Mouse (Mus musculus) bone marrow macrophage, adult 2 months (primary cell): Measurements from ENCODE around the gene Mob3a. TPM values are rescaled to one million over a fixed set of nuclear protein-coding genes. Genes with fewer than 3 reads are reported as not detected.

Experiments used
- H3K27ac ChIP-seq: 2 replicates; pipeline ENCODE4 v1.5.1; 2012; ENCODE audit warnings: low read depth, low read length; ENCODE audit not compliant: insufficient read depth
- H3K4me1 ChIP-seq: 2 replicates; pipeline ENCODE4 v1.6.1; 2012; ENCODE audit warnings: low read length; ENCODE audit not compliant: control insufficient read depth, insufficient read depth
- H3K4me3 ChIP-seq: 2 replicates; pipeline ENCODE4 v1.5.1; 2012; ENCODE audit warnings: mild to moderate bottlenecking, low read length, moderate library complexity; ENCODE audit not compliant: insufficient read depth
- CTCF ChIP-seq: IDR thresholded peaks from 2 replicates; pipeline ENCODE4 v1.5.1; 2012; ENCODE audit warnings: low read depth, mild to moderate bottlenecking, low read length, moderate library complexity
- POLR2A ChIP-seq: IDR thresholded peaks from 2 replicates; pipeline ENCODE4 v1.6.1; 2012; ENCODE audit warnings: mild to moderate bottlenecking, low read depth, low read length, borderline replicate concordance
- polyA plus RNA-seq: library from polyadenylated mRNA; stranded (reverse); fragments of >200 nt; gene quantifications from 2 replicates; pipeline ENCODE4 v1.2.4, GENCODE M21; 2012; ENCODE audit not compliant: missing spikeins, insufficient read depth, insufficient read length

Gene Mob3a
- polyA plus RNA-seq, 1 experiment: 53.3 TPM

DNA sequence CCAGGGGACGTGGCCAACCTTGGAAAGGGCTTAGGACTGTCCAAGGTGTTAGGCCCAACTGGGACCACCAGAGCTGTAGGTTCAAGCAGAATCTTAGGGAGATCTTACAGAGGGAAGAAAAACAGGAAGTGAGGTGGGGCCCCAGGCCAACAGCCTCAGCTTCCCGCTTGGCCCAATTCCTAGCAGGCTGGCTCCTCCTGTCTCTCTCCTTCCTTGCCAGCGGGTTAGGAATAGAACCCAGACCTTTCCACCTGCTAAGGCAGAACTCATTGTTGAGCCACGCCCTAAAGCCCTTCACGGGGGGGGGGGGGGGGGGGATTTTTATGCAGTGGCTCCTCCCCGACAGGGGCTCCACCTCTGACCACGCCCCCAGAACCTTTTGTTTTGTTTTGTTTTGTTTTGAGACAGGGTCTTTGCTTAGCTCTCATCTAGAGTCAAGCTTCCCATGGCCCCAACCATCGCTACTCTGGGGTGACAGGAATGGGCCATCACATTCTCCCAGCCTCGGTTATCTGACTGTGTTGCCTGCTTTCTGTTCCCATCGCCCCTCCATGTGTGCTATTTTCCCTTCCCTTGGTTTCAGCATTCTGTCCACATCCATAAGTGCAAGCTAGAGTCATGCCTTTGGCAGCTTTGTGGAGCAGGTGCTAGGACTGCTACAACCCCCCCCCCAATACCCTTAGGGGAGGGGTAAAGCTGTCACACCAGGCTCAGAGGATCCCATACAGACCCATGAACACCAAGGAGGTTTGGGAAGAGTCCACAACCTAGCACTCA lies 23.0 kb downstream of the Mob3a start:
- H3K4me1 ChIP-seq: peaks cover 33% of the 10 kb centered on the region
- H3K27ac ChIP-seq: peak overlapping the region; percentile 99
- H3K4me3 ChIP-seq: peak overlapping the region; percentile 32
- TF ChIP-seq CTCF (no peak), POLR2A (no peak)

DNA sequence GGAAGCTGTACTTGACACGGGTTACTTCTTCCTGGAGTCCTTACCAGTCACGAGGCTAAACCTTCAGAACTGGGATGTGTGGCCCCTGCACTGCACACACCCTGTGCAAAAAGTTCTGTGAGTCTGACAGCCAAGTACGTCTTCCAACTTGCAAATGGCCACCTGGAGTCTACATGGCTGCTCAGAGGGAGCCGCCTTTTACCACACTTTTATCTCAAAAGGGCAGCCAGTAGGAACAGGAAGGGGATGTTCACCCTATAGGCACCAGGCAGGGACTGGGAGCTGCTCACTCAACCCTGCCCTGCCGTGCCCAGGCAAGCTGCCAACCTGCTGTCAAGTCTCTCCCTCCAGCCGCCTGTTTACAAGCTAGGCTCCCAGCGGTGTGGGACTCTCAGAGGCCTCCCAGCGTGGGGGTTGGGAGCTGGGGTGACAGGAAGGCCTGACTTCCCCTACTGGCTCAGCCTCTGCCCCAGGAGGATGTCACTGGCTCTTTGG lies 23.8 kb downstream of the Mob3a start, which contains the start of gene Mknk2:
TSS of gene Mknk2 (minus strand) at position 171 of the 495 bp plus-strand sequence.
- Histone ChIP-seq H3K27ac (peak within 1 kb of the TSS; percentile 99), H3K4me1 (peaks cover 41% of the 10 kb centered on the region), H3K4me3 (peak within 1 kb of the TSS; percentile 76)
- TF ChIP-seq POLR2A (no peak), CTCF (no peak)

DNA sequence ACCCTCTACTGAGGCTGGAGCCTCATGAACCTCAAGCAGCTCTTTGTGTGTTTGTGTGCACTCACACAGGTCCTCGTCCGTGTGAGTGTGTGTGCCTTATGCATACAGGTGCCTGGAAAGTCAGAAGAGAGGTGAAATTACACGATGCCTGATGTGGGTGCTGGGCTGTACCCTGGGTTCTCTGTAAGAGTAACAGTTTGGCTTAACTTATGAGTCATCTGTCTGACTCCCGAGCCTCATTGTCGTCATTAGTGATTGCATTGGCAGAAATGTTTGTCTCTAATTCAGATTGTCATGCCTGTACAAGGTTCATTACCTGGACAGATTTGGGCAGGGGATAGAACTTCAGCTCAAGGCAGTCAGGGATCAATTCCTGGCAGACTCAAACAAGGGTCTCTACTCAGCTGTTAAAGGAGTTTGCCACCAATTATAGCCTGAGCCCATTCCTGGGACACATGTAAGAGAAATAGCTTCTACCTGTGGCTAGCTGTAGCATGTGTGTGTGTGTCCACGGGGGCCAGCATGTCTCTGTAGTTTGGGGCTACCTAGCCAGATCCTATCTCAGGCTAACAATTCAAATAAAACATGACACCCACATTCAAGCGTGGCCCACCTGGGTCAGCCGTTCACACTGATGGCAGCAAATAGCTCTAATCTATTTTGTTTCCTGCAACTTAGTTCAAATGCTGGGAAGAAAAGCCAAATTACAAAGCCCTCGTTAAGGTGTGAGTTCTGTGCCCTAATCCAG lies 24.5 kb downstream of the Mob3a start:
- Histone ChIP-seq H3K27ac (peak overlapping the region; percentile 99), H3K4me1 (peaks cover 48% of the 10 kb centered on the region), H3K4me3 (peak overlapping the region; percentile 76)
- TF ChIP-seq POLR2A: peak; percentile 56; the same call in 1 of the 2 replicates
- no peak; the same call in 1 of the 2 replicates for TF ChIP-seq CTCF

DNA sequence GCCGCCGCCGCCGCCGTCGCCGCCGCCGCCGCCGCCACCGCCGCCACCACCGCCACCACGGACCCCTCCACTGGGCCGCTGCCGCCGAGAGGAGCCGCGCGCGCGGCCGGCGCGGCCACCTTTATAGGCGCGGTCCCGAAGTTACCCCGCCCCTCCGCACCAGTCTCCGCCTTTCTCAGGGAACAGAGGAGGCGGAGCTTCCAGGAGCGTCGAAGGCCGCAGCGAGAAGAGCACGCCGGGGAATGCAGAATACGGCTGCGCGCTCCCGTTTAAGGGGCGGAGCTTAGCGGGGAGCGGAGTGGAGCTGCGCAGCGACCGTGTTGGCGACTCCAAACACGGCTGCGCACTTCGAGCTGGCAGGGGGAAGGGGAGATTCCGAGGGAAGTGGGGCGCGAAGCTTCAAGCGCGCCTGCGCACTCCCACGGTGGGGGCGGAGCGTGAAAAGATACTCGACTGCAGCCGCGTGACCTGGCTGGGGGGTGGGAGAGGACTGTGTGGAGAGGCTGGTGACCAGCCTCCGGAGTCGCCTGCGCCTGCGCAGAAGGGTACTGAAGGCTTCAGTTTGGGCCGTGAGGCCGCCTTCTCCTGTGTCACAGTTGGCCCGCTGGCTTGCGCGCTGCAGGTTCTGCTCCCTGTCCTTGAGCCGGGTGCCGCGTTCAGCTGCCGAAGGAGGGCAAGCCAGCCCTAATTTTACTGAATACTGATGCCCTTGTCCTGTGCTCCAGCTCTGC lies 25.4 kb downstream of the Mob3a start:
- Histone ChIP-seq H3K27ac (peak overlapping the region; percentile 99), H3K4me3 (peak overlapping the region; percentile 76), H3K4me1 (peaks cover 49% of the 10 kb centered on the region)
- TF ChIP-seq POLR2A (peak; percentile 80; the same call in 1 of the 2 replicates), CTCF (no peak)

DNA sequence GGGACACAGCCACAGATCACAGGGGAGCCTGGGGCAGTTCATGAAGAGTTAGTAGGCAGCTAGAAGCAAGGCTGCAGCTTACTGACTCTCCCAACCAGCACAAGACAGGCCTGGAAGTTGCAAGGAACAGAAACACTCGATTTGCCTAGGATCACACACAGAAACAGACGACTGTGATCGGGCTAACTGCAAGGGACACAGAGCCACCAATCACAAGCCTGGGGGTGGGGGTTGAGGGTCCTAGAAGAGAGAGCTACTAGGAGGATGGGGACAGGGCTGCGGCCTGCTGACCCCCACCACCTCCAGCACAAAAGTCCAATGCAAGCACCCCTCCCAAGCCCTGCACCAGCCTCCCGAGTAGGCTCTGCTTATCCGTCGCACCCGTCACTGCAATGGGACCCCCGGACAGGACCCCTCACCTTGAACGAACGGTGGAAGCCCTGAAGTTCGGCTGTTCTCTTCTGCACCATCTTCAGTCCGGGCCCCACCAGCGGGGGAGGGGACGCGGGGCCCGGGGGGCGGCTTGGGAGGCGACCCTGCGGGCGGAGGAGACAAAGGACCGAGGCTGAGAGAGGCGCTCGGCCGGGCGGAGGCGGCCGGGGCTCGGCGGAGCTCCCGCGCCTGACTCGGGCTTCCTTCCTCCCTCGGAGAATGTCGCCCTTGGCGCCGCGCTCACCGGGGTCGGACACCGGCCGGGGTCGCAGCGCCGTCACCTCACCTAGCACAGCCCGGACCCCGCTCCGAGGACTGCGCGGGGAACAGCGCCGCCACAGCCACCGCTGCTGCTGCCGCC lies 26.2 kb downstream of the Mob3a start:
- Histone ChIP-seq H3K4me1 (peaks cover 44% of the 10 kb centered on the region), H3K4me3 (peak overlapping the region; percentile 71), H3K27ac (peak overlapping the region; percentile 48)
- TF ChIP-seq POLR2A (no peak), CTCF (no peak)

DNA sequence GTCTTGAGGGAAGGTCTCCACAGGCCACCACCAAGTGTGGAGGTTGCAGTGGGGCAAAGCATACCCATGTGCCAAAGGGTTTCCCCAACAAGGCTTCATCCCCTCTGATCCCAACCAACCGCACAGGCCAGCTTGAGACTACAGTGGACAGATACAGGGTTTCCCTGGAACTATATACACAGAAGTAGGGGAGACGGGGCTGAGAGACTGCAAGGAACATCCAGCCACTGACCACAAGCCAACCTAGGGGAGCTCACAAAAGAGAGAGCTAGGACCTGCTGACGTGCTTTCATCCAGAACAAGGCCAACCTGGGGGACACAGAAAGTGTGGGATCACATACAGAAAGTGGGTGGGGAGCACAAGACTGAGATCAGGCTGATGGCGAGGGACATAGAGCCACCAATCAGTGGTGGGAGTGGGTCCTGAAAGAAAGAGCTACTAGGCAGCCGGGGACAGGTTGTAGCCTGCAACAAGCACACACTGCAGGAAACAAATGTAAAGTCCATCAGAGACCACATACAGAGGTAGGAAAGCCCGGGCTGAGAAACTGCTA lies 26.8 kb downstream of the Mob3a start:
- H3K27ac ChIP-seq: peak overlapping the region; percentile 48
- H3K4me1 ChIP-seq: peaks cover 38% of the 10 kb centered on the region
- H3K4me3 ChIP-seq: peak overlapping the region; percentile 71
- TF ChIP-seq CTCF (no peak), POLR2A (no peak)

DNA sequence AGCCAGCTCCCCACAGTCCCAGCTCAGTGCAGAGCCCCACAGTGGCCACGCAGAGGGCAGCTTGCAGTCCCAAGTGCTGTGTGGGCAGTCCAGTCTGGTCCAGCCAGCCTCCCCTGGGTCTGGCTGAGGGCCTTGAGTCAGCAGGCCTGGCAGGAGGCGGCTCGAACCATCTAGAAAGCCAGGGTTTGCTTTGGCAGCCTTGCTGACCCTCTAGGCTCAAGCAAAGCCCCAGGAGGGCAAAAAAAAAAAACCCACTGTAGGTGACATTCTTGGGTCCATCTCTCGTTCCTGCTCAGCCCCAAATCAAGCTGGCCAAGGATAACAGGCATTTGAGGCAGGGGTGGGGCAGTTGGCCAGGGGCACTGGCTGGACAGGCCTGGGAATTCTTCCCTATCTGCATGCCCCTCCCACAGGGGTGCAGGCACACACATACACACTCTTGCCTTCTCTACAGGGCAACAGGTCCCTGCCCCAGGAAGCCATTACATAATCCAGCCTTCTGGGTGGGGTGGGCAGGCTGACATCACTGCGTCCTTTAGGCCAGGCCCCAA lies 27.5 kb downstream of the Mob3a start:
- peak overlapping the region; percentile 71 for H3K4me3 ChIP-seq
- peaks cover 31% of the 10 kb centered on the region for H3K4me1 ChIP-seq
- TF ChIP-seq CTCF: no peak
- no peak for TF ChIP-seq POLR2A
- 0 out of 2 replicates have a peak overlapping the region, but pooled peaks have one; percentile 8 for H3K27ac ChIP-seq

DNA sequence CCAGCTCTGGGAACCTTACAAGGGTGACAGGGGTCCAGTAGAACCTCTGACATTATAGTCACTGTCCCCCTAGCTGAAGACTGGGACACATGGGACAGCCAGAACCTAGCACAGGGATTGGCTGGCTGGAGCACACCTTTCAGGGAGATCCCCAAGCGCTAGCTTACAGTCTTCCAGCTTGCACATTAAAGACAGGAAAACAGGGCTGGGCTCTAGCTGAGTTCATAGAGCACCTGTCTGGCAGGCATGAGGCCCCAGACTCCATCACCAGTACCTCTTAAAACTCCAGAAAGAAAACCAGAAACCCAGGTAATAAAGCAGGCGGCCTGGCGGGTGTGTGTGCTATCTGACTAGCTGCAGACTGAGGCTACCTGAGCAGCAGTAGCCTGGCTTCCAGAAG lies 28.1 kb downstream of the Mob3a start:
- H3K4me3 ChIP-seq: peak overlapping the region; percentile 71
- H3K27ac ChIP-seq: no peak overlapping the region
- H3K4me1 ChIP-seq: peaks cover 26% of the 10 kb centered on the region
- TF ChIP-seq POLR2A (no peak), CTCF (no peak)
